Mouse (Mus musculus) C2C12 (cell line): Measurements from ENCODE around the gene Hsf4. TPM values are rescaled to one million over a fixed set of nuclear protein-coding genes. Genes with fewer than 3 reads are reported as not detected.

Source experiments
- H3K27me3 ChIP-seq: one replicate; pipeline ENCODE4 v1.6.1; 2011; ENCODE audit not compliant: control insufficient read depth, insufficient read depth, insufficient read length
- H3K36me3 ChIP-seq: one replicate; pipeline ENCODE4 v1.6.1; 2011; ENCODE audit not compliant: control insufficient read depth, insufficient read depth
- H3K4me3 ChIP-seq: one replicate; pipeline ENCODE4 v1.5.1; 2011; ENCODE audit warnings: mild to moderate bottlenecking, control low read depth; ENCODE audit not compliant: poor library complexity, insufficient read depth, severe bottlenecking
- H3K79me2 ChIP-seq: one replicate; pipeline ENCODE4 v1.6.1; 2011; ENCODE audit not compliant: control insufficient read depth, insufficient read depth
- H3K79me3 ChIP-seq: one replicate; pipeline ENCODE4 v1.6.1; 2011; ENCODE audit warnings: low read depth, control low read depth
- H3ac ChIP-seq: one replicate; pipeline ENCODE3; 2011; ENCODE audit warnings: low read depth; ENCODE audit not compliant: control insufficient read depth, insufficient read length
- CEBPB ChIP-seq: IDR thresholded peaks from one replicate; pipeline ENCODE4 v1.6.1; 2011; ENCODE audit warnings: low read depth, mild to moderate bottlenecking, control low read depth, moderate library complexity
- CTCF ChIP-seq: IDR thresholded peaks from one replicate; pipeline ENCODE4 v1.5.1; 2011; ENCODE audit not compliant: control insufficient read depth, insufficient read depth, insufficient read length
- FOSL1 ChIP-seq: IDR thresholded peaks from one replicate; pipeline ENCODE4 v1.8.0; 2011; ENCODE audit warnings: mild to moderate bottlenecking, low read length; ENCODE audit not compliant: poor library complexity, insufficient read depth, severe bottlenecking
- MAX ChIP-seq: IDR thresholded peaks from one replicate; pipeline ENCODE4 v1.6.1; 2011; ENCODE audit warnings: mild to moderate bottlenecking, control low read depth
- MYOD1 ChIP-seq: IDR thresholded peaks from one replicate; pipeline ENCODE4 v1.6.1; 2011; ENCODE audit warnings: low read depth; ENCODE audit not compliant: control insufficient read depth, insufficient read length
- MYOG ChIP-seq: IDR thresholded peaks from one replicate; pipeline ENCODE4 v1.6.1; 2011; ENCODE audit not compliant: control insufficient read depth, insufficient read length; ENCODE audit errors: extremely low read depth
- USF1 ChIP-seq: IDR thresholded peaks from one replicate; pipeline ENCODE4 v1.6.1; 2011; ENCODE audit warnings: low read depth, mild to moderate bottlenecking, control low read depth, moderate library complexity
- polyA plus RNA-seq: library from polyadenylated mRNA; unstranded; fragments of >200 nt; fragmentation: generic; extraction: Trizol; gene quantifications from one replicate; pipeline ENCODE4 v1.2.1, GENCODE M21; 2012; ENCODE audit warnings: missing spikeins

Gene Hsf4
- polyA plus RNA-seq, 1 experiment: 3.4 TPM

GRCm38 (mm10) chr8:105310118-105310517, 40.5 kb downstream of the Hsf4 start:
- H3K79me3 ChIP-seq: no peaks in the 10 kb centered on the region
- no peaks in the 10 kb centered on the region for H3K27me3 ChIP-seq
- TF ChIP-seq CEBPB: no peak
- TF ChIP-seq MAX: no peak
- no peak for TF ChIP-seq USF1
- TF ChIP-seq FOSL1: no peak
- TF ChIP-seq MYOG: no peak
- TF ChIP-seq CTCF: no peak
- no peak for TF ChIP-seq MYOD1
- no peaks in the 10 kb centered on the region for H3K79me2 ChIP-seq
- no peak overlapping the region for H3ac ChIP-seq
- H3K36me3 ChIP-seq: peaks cover 52% of the 10 kb centered on the region
- H3K4me3 ChIP-seq: no peak overlapping the region

- H3ac ChIP-seq: no peak overlapping the region
- H3K4me3 ChIP-seq: no peak overlapping the region
- peaks cover 54% of the 10 kb centered on the region for H3K36me3 ChIP-seq
- H3K79me3 ChIP-seq: no peaks in the 10 kb centered on the region
- H3K79me2 ChIP-seq: no peaks in the 10 kb centered on the region
- TF ChIP-seq CTCF (no peak), MYOG (no peak), MAX (no peak)
- no peaks in the 10 kb centered on the region for H3K27me3 ChIP-seq
Observed at GRCm38 (mm10) chr8:105311718-105312117, 42.1 kb downstream of the Hsf4 start.

DNA sequence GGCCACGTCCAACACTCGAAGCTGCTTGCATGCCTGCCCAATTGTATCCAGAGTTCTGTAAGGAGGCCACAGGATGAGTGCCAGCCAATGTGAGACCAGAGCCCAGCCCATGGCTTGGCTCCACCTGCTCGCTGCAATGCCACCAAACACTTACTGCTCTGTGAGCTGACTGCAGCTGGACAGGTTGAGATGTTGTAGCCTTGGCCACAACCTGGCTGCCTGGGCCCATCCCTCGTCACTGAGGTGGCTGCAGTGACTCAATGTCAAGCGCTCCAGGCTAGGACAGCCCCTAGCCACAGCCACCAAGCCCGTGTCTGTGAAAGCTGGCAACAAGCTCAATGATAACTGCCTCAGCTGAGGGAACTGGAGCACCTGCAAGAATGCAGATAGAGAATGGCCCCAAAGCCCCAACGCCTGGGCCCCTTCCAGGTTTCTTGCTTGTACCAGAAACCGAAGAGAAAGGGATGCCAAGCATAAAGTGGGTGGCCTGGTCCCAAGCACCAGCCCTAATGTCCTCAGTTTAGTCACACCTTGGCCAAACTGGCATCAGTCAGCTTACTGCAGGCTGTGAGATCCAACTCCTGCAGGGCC, 43.4 kb downstream of the Hsf4 start:
- no peak overlapping the region for H3ac ChIP-seq
- no peaks in the 10 kb centered on the region for H3K79me2 ChIP-seq
- H3K36me3 ChIP-seq: peaks cover 48% of the 10 kb centered on the region
- H3K4me3 ChIP-seq: no peak overlapping the region
- no peaks in the 10 kb centered on the region for H3K79me3 ChIP-seq
- TF ChIP-seq MAX (no peak), FOSL1 (no peak), CTCF (no peak), USF1 (no peak), MYOG (no peak), CEBPB (no peak), MYOD1 (no peak)
- no peaks in the 10 kb centered on the region for H3K27me3 ChIP-seq

GRCm38 (mm10) chr8:105313622-105314402, 44.2 kb downstream of the Hsf4 start:
- peaks cover 43% of the 10 kb centered on the region for H3K36me3 ChIP-seq
- no peak overlapping the region for H3K4me3 ChIP-seq

DNA sequence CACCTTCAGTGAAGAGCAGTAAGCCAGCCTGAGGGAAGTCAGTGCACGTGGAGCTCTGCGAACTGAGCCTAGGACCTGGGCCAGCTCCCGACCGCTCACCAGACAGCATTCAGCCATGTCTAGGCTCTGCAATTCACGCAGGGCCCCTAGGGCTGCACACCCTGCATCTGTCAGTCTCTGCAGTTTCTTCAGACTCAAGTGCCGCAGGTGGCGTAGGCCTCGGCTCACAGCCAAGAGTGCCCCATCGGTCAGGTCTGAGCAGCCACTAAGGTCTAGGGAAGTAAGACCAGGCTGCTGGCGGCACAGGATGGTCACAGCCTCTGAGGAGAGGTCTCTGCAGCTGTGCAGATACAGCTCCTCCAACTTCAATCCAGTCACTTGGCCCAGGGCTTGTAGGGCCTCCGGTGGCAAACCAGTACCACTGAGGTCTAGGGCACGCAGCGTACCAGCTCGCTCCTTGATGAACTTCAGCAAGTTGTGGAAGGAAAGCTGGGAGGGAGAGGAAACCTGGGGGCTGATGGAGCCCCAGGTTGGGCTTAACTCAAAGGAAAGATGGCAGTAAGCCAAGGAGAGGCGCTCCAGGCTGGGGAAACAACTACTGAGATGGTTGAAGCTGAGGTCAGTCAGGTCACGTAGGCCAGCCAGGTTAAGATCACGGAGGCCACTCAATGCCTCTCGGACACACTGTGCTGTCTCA, 45.6 kb downstream of the Hsf4 start:
- Histone ChIP-seq H3ac (no peak overlapping the region), H3K79me3 (no peaks in the 10 kb centered on the region), H3K79me2 (no peaks in the 10 kb centered on the region), H3K36me3 (peaks cover 39% of the 10 kb centered on the region), H3K27me3 (no peaks in the 10 kb centered on the region), H3K4me3 (no peak overlapping the region)
- TF ChIP-seq MYOG (no peak), USF1 (no peak), CTCF (no peak), MYOD1 (no peak), MAX (no peak), CEBPB (no peak), FOSL1 (no peak)

More at GRCm38 (mm10) chr8:105313622-105314402, 44.2 kb downstream of the Hsf4 start:
- Histone ChIP-seq H3K27me3 (no peaks in the 10 kb centered on the region), H3K79me3 (no peaks in the 10 kb centered on the region), H3K79me2 (no peaks in the 10 kb centered on the region), H3ac (no peak overlapping the region)
- TF ChIP-seq MAX (no peak), CEBPB (no peak), FOSL1 (no peak), MYOD1 (no peak), CTCF (no peak), MYOG (no peak)
